Mouse (Mus musculus): ENCODE measurements around the gene Fgd6. TPM values are rescaled to one million over a fixed set of nuclear protein-coding genes. Genes with fewer than 3 reads are reported as not detected.

The Fgd6 gene
- polyA plus RNA-seq, 1 experiment from 2014 or later: 2.2 TPM

- in situ Hi-C loops (cut with MboI; ENCODE audit: low pct_unique_long_range_greater_than_20kb): no loop called here
- POLR2A ChIA-PET: no interaction called here
- no peak for TF ChIP-seq CTCF (IDR thresholded peaks at IDR 0.05)
- no peak for DNase-seq (ENCODE audit: low read depth, low spot score)
- ATAC-seq: no peak
- CTCF ChIA-PET: interaction anchor here (1.4 to 3.0 kb wide), 2 partner anchors 16 to 78 kb away, joined by 3 to 9 read pairs; no protein-coding TSS in a partner anchor
- H3K27me3 ChIP-seq: no peaks in the 10 kb centered on the region
These were observed 2.8 kb downstream of the Fgd6 start for GRCm38 (mm10) chr10:94038366-94039260.

- ATAC-seq (no peak), DNase-seq (ENCODE audit: low read depth, low spot score) (no peak)
- CTCF ChIA-PET: interaction anchor here (0.8 kb wide), 1 partner anchor 73 kb away, joined by 3 read pairs; no protein-coding TSS in a partner anchor
- H3K27me3 ChIP-seq: no peaks in the 10 kb centered on the region
- POLR2A ChIA-PET: no interaction called here
- in situ Hi-C loops (cut with MboI; ENCODE audit: low pct_unique_long_range_greater_than_20kb): loop anchor here (5.0 kb wide), 1 partner anchor 68 kb away; no protein-coding TSS in a partner anchor
- TF ChIP-seq CTCF (IDR thresholded peaks at IDR 0.05): no peak
These were observed 8.1 kb downstream of the Fgd6 start for GRCm38 (mm10) chr10:94043908-94044307.

GRCm38 (mm10) chr10:94045301-94045700, 9.5 kb downstream of the Fgd6 start:
- TF ChIP-seq CTCF (IDR thresholded peaks at IDR 0.05): no peak
- DNase-seq (ENCODE audit: low read depth, low spot score) (no peak), ATAC-seq (no peak)
- H3K27me3 ChIP-seq: no peaks in the 10 kb centered on the region
- in situ Hi-C loops (cut with MboI; ENCODE audit: low pct_unique_long_range_greater_than_20kb): no loop called here
- CTCF ChIA-PET: interaction anchor here (1.2 kb wide), 1 partner anchor 11 kb away, joined by 3 read pairs; no protein-coding TSS in a partner anchor
- POLR2A ChIA-PET: no interaction called here

DNA sequence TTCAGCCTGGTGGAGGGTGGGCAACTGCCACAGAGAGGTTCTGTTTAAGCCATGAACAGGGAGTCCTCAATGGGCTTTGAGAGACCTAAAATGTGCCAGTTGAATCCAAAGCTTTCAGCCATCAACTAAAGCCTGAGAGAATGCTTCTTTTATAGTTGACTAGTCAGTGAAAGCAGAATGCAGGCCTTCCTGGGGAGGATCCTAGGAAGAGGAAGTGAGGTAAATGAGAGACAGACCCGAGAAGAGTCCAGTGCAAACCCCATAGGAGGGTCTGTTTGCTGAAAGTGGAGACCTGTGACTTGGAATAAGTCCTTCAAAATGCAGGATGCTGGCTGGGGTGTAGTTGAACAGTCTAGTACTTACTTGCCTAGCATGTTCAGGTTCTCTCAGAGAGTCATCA, 11.2 kb downstream of the Fgd6 start:
- H3K27me3 ChIP-seq: no peaks in the 10 kb centered on the region
- ATAC-seq (no peak), DNase-seq (ENCODE audit: low read depth, low spot score) (no peak)
- ChIA-PET CTCF (no interaction called here), POLR2A (no interaction called here)
- no peak for TF ChIP-seq CTCF (IDR thresholded peaks at IDR 0.05)
- in situ Hi-C loops (cut with MboI; ENCODE audit: low pct_unique_long_range_greater_than_20kb): no loop called here

- DNase-seq (ENCODE audit: low read depth, low spot score) (no peak), ATAC-seq (no peak)
- ChIA-PET CTCF (no interaction called here), POLR2A (no interaction called here)
- TF ChIP-seq CTCF (IDR thresholded peaks at IDR 0.05): no peak
- in situ Hi-C loops (cut with MboI; ENCODE audit: low pct_unique_long_range_greater_than_20kb): no loop called here
- H3K27me3 ChIP-seq: no peaks in the 10 kb centered on the region
These were observed 12.2 kb downstream of the Fgd6 start for GRCm38 (mm10) chr10:94047845-94048559.

DNA sequence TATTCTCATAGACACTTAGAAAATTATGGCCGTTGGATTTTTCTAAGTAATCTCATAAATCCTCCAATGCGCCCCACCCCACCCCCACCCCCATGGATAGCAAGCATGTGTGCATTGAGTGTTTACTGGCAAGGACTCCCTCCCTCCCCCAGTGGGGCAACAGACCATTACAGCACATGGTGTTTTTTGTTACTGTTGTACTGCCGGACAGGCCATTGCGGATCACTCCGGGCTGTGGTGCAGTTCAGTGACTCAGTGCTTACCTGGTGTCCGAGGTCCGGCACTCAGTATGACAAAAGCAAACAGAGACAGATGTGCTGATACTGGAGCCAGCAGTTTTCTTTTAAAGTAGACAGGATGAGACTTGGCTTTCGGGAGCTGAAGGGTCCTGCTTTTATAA, 13.3 kb downstream of the Fgd6 start:
- in situ Hi-C loops (cut with MboI; ENCODE audit: low pct_unique_long_range_greater_than_20kb): no loop called here
- H3K27me3 ChIP-seq: no peaks in the 10 kb centered on the region
- ATAC-seq (no peak), DNase-seq (ENCODE audit: low read depth, low spot score) (no peak)
- TF ChIP-seq CTCF (IDR thresholded peaks at IDR 0.05): no peak
- ChIA-PET CTCF (no interaction called here), POLR2A (no interaction called here)

DNA sequence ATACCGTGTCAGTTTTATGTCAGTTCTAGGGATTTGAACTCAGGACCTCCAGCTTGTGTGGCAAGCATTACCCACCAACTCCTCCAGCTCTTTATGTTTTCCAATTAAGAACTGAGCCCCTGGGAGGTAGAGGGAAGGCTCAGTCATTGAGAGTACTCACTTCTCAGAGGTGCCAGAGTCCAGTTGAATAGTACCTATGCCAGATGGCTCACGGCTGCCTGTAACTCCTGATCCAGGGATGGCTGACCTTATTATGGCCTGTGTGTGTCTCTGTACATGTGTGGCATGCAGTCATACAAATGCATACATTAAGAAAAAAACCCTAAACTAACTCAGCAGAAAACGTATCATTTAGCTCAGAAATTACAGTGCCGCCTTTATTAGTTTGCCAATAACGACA, 14.9 kb downstream of the Fgd6 start:
- ATAC-seq: no peak
- no peak for TF ChIP-seq CTCF (IDR thresholded peaks at IDR 0.05)
- in situ Hi-C loops (cut with MboI; ENCODE audit: low pct_unique_long_range_greater_than_20kb): no loop called here
- CTCF ChIA-PET: no interaction called here
- POLR2A ChIA-PET: no interaction called here
- no peaks in the 10 kb centered on the region for H3K27me3 ChIP-seq
- no peak for DNase-seq (ENCODE audit: low read depth, low spot score)

GRCm38 (mm10) chr10:94056487-94056886, 20.7 kb downstream of the Fgd6 start:
- H3K27me3 ChIP-seq: no peaks in the 10 kb centered on the region
- in situ Hi-C loops (cut with MboI; ENCODE audit: low pct_unique_long_range_greater_than_20kb): no loop called here

DNA sequence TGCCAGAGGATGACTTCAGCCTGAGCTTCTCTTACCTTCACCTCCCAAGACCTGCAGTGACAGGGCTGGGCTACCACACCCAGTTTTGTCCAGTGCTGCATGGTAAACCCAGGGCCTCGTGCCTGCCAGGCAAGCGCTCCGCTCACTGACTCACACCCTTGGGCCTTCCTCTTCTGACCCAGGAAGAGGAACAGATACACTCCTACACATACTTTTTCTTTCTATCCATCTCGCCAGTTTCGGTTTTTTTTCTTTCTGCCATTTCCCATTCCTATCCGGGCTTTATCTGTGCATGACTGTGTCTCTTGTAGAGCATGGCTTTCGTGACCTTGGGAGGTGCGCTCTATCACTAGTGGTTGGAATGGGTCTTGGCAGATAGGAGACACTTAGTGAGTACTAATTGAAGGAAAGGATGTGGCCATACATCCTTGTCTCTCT, 23.8 kb downstream of the Fgd6 start:
- ChIA-PET CTCF (no interaction called here), POLR2A (no interaction called here)
- H3K27me3 ChIP-seq: no peaks in the 10 kb centered on the region
- in situ Hi-C loops (cut with MboI; ENCODE audit: low pct_unique_long_range_greater_than_20kb): no loop called here
- DNase-seq (ENCODE audit: low read depth, low spot score): no peak
- no peak for ATAC-seq
- TF ChIP-seq CTCF (IDR thresholded peaks at IDR 0.05): no peak

More at GRCm38 (mm10) chr10:94056487-94056886, 20.7 kb downstream of the Fgd6 start:
- DNase-seq (ENCODE audit: low read depth, low spot score) (no peak), ATAC-seq (no peak)
- ChIA-PET CTCF (interaction anchor here (1.7 kb wide), 1 partner anchor 21 kb away, joined by 4 read pairs; the partner anchor contains the start of gene Vezt), POLR2A (interaction anchor here (0.5 kb wide), 1 partner anchor 126 kb away, joined by 4 read pairs; no protein-coding TSS in a partner anchor)
- TF ChIP-seq CTCF (IDR thresholded peaks at IDR 0.05): no peak

- POLR2A ChIA-PET: no interaction called here
- no peaks in the 10 kb centered on the region for H3K27me3 ChIP-seq
- CTCF ChIA-PET: no interaction called here
- in situ Hi-C loops (cut with MboI; ENCODE audit: low pct_unique_long_range_greater_than_20kb): no loop called here
- no peak for DNase-seq (ENCODE audit: low read depth, low spot score)
- no peak for TF ChIP-seq CTCF (IDR thresholded peaks at IDR 0.05)
- ATAC-seq: no peak
These were observed 24.4 kb downstream of the Fgd6 start for GRCm38 (mm10) chr10:94060190-94060589.

GRCm38 (mm10) chr10:94062357-94062756, 26.6 kb downstream of the Fgd6 start:
- H3K27me3 ChIP-seq: no peaks in the 10 kb centered on the region
- in situ Hi-C loops (cut with MboI; ENCODE audit: low pct_unique_long_range_greater_than_20kb): no loop called here
- no peak for TF ChIP-seq CTCF (IDR thresholded peaks at IDR 0.05)
- ChIA-PET POLR2A (no interaction called here), CTCF (no interaction called here)
- DNase-seq (ENCODE audit: low read depth, low spot score) (no peak), ATAC-seq (no peak)
